Mouse (Mus musculus): ENCODE results near the gene Papola. TPM values are rescaled to one million over a fixed set of nuclear protein-coding genes. Genes with fewer than 3 reads are reported as not detected.
"Not testable (repeated sequence)": the region's sequence is repeated elsewhere in the genome, so short reads cannot be mapped to it uniquely, and the experiment has no call there.

The Papola gene
- total and polyA plus RNA-seq, 2 experiments from 2014 or later = 84.1 to 119 TPM

DNA sequence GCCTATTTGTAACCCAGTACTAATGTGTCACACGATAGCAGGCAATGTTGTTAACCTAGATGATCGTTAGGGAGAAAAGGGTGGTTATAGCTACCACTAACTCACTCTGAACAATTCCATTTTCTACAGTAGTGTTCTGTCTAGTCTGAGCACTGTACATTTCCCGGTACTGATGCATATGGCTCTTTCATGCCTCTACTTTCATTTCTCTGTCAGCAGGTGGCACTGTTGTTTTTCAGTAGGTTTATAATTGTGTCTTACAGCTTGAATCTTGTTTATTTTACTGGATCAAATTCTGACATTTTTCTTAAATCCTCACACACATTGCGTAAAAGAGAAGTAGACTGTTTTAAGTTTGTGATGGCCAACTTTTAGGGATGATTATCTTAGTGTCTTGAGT is 54.6 kb downstream of the Papola start:
- 59% methylated on average over 4 of the region's 4 CpGs for WGBS
- H3K9me3 ChIP-seq (ENCODE audit: low read length) = no peaks in the 10 kb centered on the region
- DNase-seq (ENCODE audit: low spot score) = peak; percentile 83
- peak; percentile 74 for TF ChIP-seq CTCF (IDR thresholded peaks at IDR 0.05; ENCODE audit: low read depth)
- ATAC-seq = peak; percentile 44; the same call in 1 of the 2 replicates
- H3K27ac ChIP-seq = no peak overlapping the region
- no peak overlapping the region for H3K4me2 ChIP-seq (ENCODE audit: low read depth, low read length)
- no peak overlapping the region for H3K4me3 ChIP-seq (ENCODE audit: low read length)
- H3K4me1 ChIP-seq (ENCODE audit: insufficient read depth, low read length) = no peaks in the 10 kb centered on the region
- peaks cover 15% of the 10 kb centered on the region for H3K36me3 ChIP-seq (ENCODE audit: insufficient read depth, low read length)
- no peaks in the 10 kb centered on the region for H3K27me3 ChIP-seq (ENCODE audit: insufficient read depth, low read length)
- no peak overlapping the region for H3K9ac ChIP-seq (replicated peaks; ENCODE audit: low read length)

- H3K9me3 ChIP-seq (ENCODE audit: low read length); H3K9ac ChIP-seq (replicated peaks; ENCODE audit: low read length); ATAC-seq; DNase-seq (ENCODE audit: low spot score); H3K4me3 ChIP-seq (ENCODE audit: low read length); H3K4me2 ChIP-seq (ENCODE audit: low read depth, low read length); H3K27ac ChIP-seq; H3K4me1 ChIP-seq (ENCODE audit: insufficient read depth, low read length); H3K27me3 ChIP-seq (ENCODE audit: insufficient read depth, low read length): not testable (repeated sequence)
- peaks cover 12% of the 10 kb centered on the region for H3K36me3 ChIP-seq (ENCODE audit: insufficient read depth, low read length)
- WGBS = 95% methylated on average over 8 of the region's 8 CpGs
- TF ChIP-seq CTCF (IDR thresholded peaks at IDR 0.05; ENCODE audit: low read depth) = peak; percentile 31; the same call in 1 of the 2 replicates
Observed at GRCm38 (mm10) chr12:105840545-105840944, 56.1 kb downstream of the Papola start.

- no peak overlapping the region for H3K27ac ChIP-seq
- H3K9ac ChIP-seq (replicated peaks; ENCODE audit: low read length) = no peak overlapping the region
- no peak overlapping the region for H3K4me3 ChIP-seq (ENCODE audit: low read length)
- no peaks in the 10 kb centered on the region for H3K27me3 ChIP-seq (ENCODE audit: insufficient read depth, low read length)
- 0 out of 2 replicates have a peak, but pooled peaks cover 4% of the 10 kb centered on the region for H3K36me3 ChIP-seq (ENCODE audit: insufficient read depth, low read length)
- no peaks in the 10 kb centered on the region for H3K4me1 ChIP-seq (ENCODE audit: insufficient read depth, low read length)
- H3K4me2 ChIP-seq (ENCODE audit: low read depth, low read length) = no peak overlapping the region
- no peaks in the 10 kb centered on the region for H3K9me3 ChIP-seq (ENCODE audit: low read length)
- peak; percentile 58 for ATAC-seq
- TF ChIP-seq CTCF (IDR thresholded peaks at IDR 0.05; ENCODE audit: low read depth) = no peak
- whole genome bisulfite sequencing = 29% methylated on average over 12 of the region's 12 CpGs
- DNase-seq (ENCODE audit: low spot score) = peak; percentile 65
Observed at GRCm38 (mm10) chr12:105843243-105844005, 58.9 kb downstream of the Papola start.

DNA sequence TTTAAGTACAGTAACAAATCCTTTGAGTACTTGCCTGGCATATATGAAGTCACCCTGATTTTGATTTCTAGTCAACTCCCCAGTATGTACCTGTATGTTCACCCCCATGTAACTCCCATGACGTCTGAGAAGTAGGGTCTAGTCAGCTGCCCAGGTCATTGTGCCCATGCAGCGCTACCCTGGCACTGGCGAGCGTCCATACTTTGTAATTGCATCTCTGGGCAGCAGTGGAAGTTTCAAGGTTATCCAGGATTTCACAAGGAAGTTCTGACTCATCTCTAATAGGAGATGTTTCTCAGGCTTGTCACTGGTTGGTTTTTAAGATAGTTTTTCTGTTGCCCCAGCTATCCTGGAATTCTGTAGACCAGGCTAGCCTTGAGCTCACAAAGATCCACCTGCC is 59.9 kb downstream of the Papola start:
- no peak for ATAC-seq
- H3K27ac ChIP-seq = no peak overlapping the region
- WGBS = 83% methylated on average over 4 of the region's 4 CpGs
- H3K9me3 ChIP-seq (ENCODE audit: low read length) = no peaks in the 10 kb centered on the region
- H3K27me3 ChIP-seq (ENCODE audit: insufficient read depth, low read length) = no peaks in the 10 kb centered on the region
- TF ChIP-seq CTCF (IDR thresholded peaks at IDR 0.05; ENCODE audit: low read depth) = no peak
- DNase-seq (ENCODE audit: low spot score) = no peak
- H3K36me3 ChIP-seq (ENCODE audit: insufficient read depth, low read length) = 0 out of 2 replicates have a peak, but pooled peaks cover 4% of the 10 kb centered on the region
- H3K4me3 ChIP-seq (ENCODE audit: low read length) = no peak overlapping the region
- H3K4me2 ChIP-seq (ENCODE audit: low read depth, low read length) = no peak overlapping the region
- no peak overlapping the region for H3K9ac ChIP-seq (replicated peaks; ENCODE audit: low read length)
- no peaks in the 10 kb centered on the region for H3K4me1 ChIP-seq (ENCODE audit: insufficient read depth, low read length)

DNA sequence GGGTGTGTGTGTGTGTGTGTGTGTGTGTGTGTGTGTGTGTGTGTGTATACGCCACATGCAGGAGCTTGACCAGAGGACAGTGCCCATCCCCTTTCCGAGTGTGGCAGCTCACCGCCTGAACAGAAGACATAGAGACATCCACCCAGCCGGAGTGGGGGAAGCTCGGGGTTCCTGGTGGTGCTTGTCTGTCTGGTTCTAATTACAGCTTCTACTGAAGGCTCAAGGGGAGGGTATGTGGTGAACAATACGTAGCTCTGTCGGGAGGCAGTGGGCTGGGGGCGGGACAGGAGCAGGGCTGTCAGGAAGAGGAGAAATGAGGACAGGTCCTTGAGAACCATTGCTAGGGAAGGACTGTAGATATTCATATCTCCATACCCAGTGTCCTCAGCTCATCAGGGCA is 64.6 kb downstream of the Papola start:
- no peak for TF ChIP-seq CTCF (IDR thresholded peaks at IDR 0.05; ENCODE audit: low read depth)
- no peak overlapping the region for H3K27ac ChIP-seq
- H3K36me3 ChIP-seq (ENCODE audit: insufficient read depth, low read length) = no peaks in the 10 kb centered on the region
- no peak for ATAC-seq
- DNase-seq (ENCODE audit: low spot score) = no peak
- H3K4me1 ChIP-seq (ENCODE audit: insufficient read depth, low read length) = no peaks in the 10 kb centered on the region
- 48% methylated on average over 8 of the region's 8 CpGs for WGBS
- H3K27me3 ChIP-seq (ENCODE audit: insufficient read depth, low read length) = no peaks in the 10 kb centered on the region
- H3K4me2 ChIP-seq (ENCODE audit: low read depth, low read length) = no peak overlapping the region
- H3K4me3 ChIP-seq (ENCODE audit: low read length) = no peak overlapping the region
- no peaks in the 10 kb centered on the region for H3K9me3 ChIP-seq (ENCODE audit: low read length)
- H3K9ac ChIP-seq (replicated peaks; ENCODE audit: low read length) = no peak overlapping the region

DNA sequence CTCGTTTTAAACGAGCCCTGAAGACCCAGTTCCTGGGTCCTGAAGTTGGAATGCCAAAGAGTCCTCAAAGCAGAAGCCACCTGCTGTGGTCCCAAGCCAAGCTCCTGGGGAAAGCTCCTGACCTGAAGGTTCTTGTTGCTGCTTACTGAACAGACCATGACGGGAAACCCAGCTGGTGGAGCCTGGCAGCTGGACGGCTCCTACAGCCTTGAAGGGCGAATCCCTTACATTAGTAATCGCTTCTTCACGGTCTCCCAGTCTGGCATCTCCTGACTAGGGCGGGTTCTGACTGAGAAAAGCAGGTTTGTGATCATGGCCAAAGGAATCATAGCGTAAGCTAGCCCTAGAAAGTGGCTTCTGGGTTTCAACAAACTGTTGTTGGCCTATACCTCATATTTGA is 66.2 kb downstream of the Papola start:
- H3K27me3 ChIP-seq (ENCODE audit: insufficient read depth, low read length) = no peaks in the 10 kb centered on the region
- DNase-seq (ENCODE audit: low spot score) (no peak), ATAC-seq (no peak)
- H3K36me3 ChIP-seq (ENCODE audit: insufficient read depth, low read length) = no peaks in the 10 kb centered on the region
- WGBS = 46% methylated on average over 9 of the region's 9 CpGs
- no peak overlapping the region for H3K27ac ChIP-seq
- H3K4me2 ChIP-seq (ENCODE audit: low read depth, low read length) = no peak overlapping the region
- no peaks in the 10 kb centered on the region for H3K9me3 ChIP-seq (ENCODE audit: low read length)
- H3K4me3 ChIP-seq (ENCODE audit: low read length) = no peak overlapping the region
- no peak for TF ChIP-seq CTCF (IDR thresholded peaks at IDR 0.05; ENCODE audit: low read depth)
- H3K4me1 ChIP-seq (ENCODE audit: insufficient read depth, low read length) = no peaks in the 10 kb centered on the region
- H3K9ac ChIP-seq (replicated peaks; ENCODE audit: low read length) = no peak overlapping the region

- H3K4me3 ChIP-seq (ENCODE audit: low read length) = no peak overlapping the region
- WGBS = 43% methylated on average over 7 of the region's 7 CpGs
- H3K27me3 ChIP-seq (ENCODE audit: insufficient read depth, low read length) = no peaks in the 10 kb centered on the region
- no peaks in the 10 kb centered on the region for H3K36me3 ChIP-seq (ENCODE audit: insufficient read depth, low read length)
- H3K9ac ChIP-seq (replicated peaks; ENCODE audit: low read length) = no peak overlapping the region
- DNase-seq (ENCODE audit: low spot score) = no peak
- no peak for ATAC-seq
- H3K27ac ChIP-seq = no peak overlapping the region
- no peaks in the 10 kb centered on the region for H3K4me1 ChIP-seq (ENCODE audit: insufficient read depth, low read length)
- no peak overlapping the region for H3K4me2 ChIP-seq (ENCODE audit: low read depth, low read length)
- no peak for TF ChIP-seq CTCF (IDR thresholded peaks at IDR 0.05; ENCODE audit: low read depth)
- H3K9me3 ChIP-seq (ENCODE audit: low read length) = no peaks in the 10 kb centered on the region
Observed at GRCm38 (mm10) chr12:105852798-105853197, 68.3 kb downstream of the Papola start.
